Mouse (Mus musculus) embryonic facial prominence, embryonic 12.5 days (tissue): ENCODE measurements around the gene Lama1. TPM values are rescaled to one million over a fixed set of nuclear protein-coding genes. Genes with fewer than 3 reads are reported as not detected.
"Not testable (repeated sequence)": the region's sequence is repeated elsewhere in the genome, so short reads cannot be mapped to it uniquely, and the experiment has no call there.

ENCODE experiments used
- ATAC-seq: fragments of 200-750 bp; cut with Nextera tagmentation; 2 replicates; pipeline ENCODE4 v1.8.0; 2017; ENCODE audit not compliant: insufficient number of reproducible peaks, insufficient read depth, low FRiP score, low TSS enrichment
- H3K27ac ChIP-seq: fragments of 300-500 bp; sonication (generic); 2 replicates; pipeline ENCODE4 v1.5.1; 2016; ENCODE audit warnings: mild to moderate bottlenecking
- H3K27me3 ChIP-seq: fragments of 300-500 bp; sonication (generic); 2 replicates; pipeline ENCODE4 v1.6.1; 2016; ENCODE audit warnings: mild to moderate bottlenecking, moderate library complexity
- H3K36me3 ChIP-seq: fragments of 300-500 bp; sonication (generic); 2 replicates; pipeline ENCODE4 v1.6.1; 2016; ENCODE audit warnings: mild to moderate bottlenecking
- H3K4me1 ChIP-seq: fragments of 300-500 bp; sonication (generic); 2 replicates; pipeline ENCODE4 v1.6.1; 2016
- H3K4me2 ChIP-seq: fragments of 300-500 bp; sonication (generic); replicated peaks from 2 replicates; pipeline ENCODE4 v1.6.1; 2016; ENCODE audit warnings: mild to moderate bottlenecking, moderate library complexity
- H3K4me3 ChIP-seq: fragments of 300-500 bp; sonication (generic); 2 replicates; pipeline ENCODE4 v1.5.1; 2016; ENCODE audit warnings: mild to moderate bottlenecking
- H3K9ac ChIP-seq: fragments of 300-500 bp; sonication (generic); 2 replicates; pipeline ENCODE4 v1.6.1; 2016; ENCODE audit warnings: mild to moderate bottlenecking, moderate library complexity
- H3K9me3 ChIP-seq: fragments of 300-500 bp; sonication (generic); 2 replicates; pipeline ENCODE4 v1.6.1; 2016; ENCODE audit warnings: mild to moderate bottlenecking, moderate library complexity
- WGBS: fragments of 180-500 bp; shearing (Covaris S2); methylation state at CpG from one replicate; pipeline ENCODE4 v1.1.7; 2016; 5-methylcytosine and 5-hydroxymethylcytosine counted together
- polyA plus RNA-seq: library from polyadenylated mRNA; unstranded; fragments of >200 nt; fragmentation: Nextera tagmentation; extraction: Ambion mirVana; gene quantifications from 2 replicates; pipeline ENCODE4 v1.2.1, GENCODE M21; 2016

Gene Lama1
- polyA plus RNA-seq, 1 experiment from 2014 or later, result 8.0 TPM

DNA sequence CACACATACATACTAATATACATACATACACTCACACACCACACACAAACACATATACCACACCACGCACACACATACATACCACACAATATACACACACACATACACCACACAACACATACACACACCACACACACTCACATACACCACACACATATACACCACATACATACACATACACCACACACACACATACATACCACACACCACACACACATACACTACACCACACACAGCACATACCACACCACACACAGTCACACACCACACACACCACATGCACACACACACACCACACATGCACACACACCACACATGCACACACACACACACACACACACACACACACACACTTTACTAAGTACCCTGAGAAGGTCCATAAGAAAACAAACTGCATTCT, 25.5 kb downstream of the Lama1 start:
- Histone ChIP-seq H3K4me3 (no peak overlapping the region), H3K9me3 (no peaks in the 10 kb centered on the region), H3K9ac (no peak overlapping the region), H3K4me2 (no peak overlapping the region), H3K4me1 (no peaks in the 10 kb centered on the region), H3K36me3 (no peaks in the 10 kb centered on the region), H3K27ac (no peak overlapping the region), H3K27me3 (no peaks in the 10 kb centered on the region)
- ATAC-seq, result no peak
- WGBS, result 97% methylated on average over 1 of the region's 1 CpGs

DNA sequence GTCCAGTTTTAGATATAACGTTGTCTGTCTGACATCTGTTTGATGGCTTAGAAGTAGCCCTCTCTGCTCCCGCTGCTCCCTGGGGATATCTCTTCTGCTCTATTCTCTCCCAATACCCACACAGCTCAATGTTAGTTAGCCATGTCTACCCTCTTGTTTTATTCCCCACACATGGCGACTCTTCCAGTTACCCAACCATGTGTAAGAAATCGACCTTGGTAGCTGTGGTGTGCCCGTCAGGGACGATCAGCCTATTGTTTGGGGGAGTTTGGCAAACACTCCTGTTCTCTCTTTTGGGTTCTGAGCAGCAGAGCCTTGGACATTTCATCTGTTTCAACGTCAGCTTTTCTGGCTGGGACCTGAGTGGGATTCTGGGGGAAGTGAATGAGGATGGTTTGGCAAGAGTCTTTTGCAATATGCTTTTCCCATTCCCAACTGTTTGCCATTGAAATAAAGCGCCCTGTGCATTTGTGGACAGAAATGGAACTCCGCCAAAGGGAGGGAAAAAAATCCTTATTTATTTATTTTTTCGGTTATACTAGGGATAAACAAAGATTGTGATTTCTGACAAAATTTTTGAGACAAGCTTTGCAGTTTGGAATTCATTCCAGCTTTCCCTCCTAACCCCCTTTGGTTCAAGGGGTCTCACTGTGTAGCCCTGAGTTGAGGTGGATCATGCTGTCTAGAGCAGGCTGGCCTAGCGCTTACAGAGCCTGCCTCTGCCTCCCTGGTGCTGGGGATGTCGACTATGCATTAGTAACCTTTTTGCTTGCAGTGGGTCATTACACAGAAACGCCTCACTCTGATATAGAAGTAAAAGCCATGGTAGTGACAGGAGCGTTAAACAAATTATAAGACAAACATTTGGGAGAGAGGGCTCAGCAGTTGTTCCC, 26.4 kb downstream of the Lama1 start:
- H3K4me3 ChIP-seq, result no peak overlapping the region
- no peak for ATAC-seq
- WGBS, result 81% methylated on average over 14 of the region's 14 CpGs
- H3K27me3 ChIP-seq, result no peaks in the 10 kb centered on the region
- no peaks in the 10 kb centered on the region for H3K36me3 ChIP-seq
- H3K27ac ChIP-seq, result no peak overlapping the region
- no peak overlapping the region for H3K9ac ChIP-seq
- no peaks in the 10 kb centered on the region for H3K9me3 ChIP-seq
- H3K4me1 ChIP-seq, result no peaks in the 10 kb centered on the region
- H3K4me2 ChIP-seq, result no peak overlapping the region

DNA sequence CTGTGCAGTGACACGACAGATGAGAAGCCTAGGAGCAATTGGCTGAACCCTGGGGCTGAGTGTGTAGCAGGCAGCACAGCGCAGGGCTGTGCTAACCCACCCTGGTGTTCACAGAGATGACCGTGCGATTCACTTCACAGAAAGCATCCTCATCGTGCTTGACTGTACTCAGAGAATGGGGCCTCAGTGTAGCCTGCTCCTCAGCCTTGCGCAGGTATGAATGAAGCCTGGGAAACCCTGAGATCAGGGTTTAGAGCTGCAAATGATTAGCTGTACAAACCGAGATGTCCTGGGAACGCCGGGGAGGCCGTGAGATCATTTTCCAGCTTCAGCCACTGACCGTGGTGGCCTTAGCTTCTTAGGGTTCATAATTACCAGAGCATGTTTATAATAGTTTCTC, 29.5 kb downstream of the Lama1 start:
- Histone ChIP-seq H3K4me2 (no peak overlapping the region), H3K36me3 (no peaks in the 10 kb centered on the region), H3K9ac (no peak overlapping the region), H3K9me3 (no peaks in the 10 kb centered on the region), H3K4me1 (no peaks in the 10 kb centered on the region; the same call in 1 of the 2 replicates), H3K27me3 (no peaks in the 10 kb centered on the region), H3K4me3 (no peak overlapping the region), H3K27ac (no peak overlapping the region)
- no peak for ATAC-seq
- 70% methylated on average over 11 of the region's 11 CpGs for WGBS

DNA sequence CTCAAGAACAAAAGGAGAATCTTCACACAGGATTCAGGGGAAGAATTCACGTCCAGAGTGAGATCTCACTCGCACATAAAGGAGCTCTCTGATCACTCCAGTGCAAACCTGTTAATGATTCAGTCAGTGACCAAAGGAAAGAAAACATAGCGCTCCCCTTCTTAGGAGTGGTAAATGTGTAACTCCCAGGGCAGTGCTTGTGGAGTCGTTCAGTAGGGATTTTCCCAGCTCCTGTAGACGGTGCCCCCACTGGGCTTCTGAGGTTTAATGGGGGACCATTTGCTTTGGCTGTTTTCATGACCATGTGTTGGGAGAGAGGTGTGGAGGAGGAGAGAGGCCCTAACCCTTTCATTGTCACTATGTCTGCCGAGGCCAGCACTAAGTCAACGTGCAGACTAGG, 31.7 kb downstream of the Lama1 start:
- no peak overlapping the region for H3K9ac ChIP-seq
- no peak overlapping the region for H3K27ac ChIP-seq
- no peak for ATAC-seq
- no peaks in the 10 kb centered on the region; the same call in 1 of the 2 replicates for H3K4me1 ChIP-seq
- no peaks in the 10 kb centered on the region for H3K9me3 ChIP-seq
- H3K36me3 ChIP-seq, result no peaks in the 10 kb centered on the region
- H3K4me3 ChIP-seq, result no peak overlapping the region
- H3K27me3 ChIP-seq, result no peaks in the 10 kb centered on the region
- H3K4me2 ChIP-seq, result no peak overlapping the region
- WGBS, result 77% methylated on average over 7 of the region's 7 CpGs

DNA sequence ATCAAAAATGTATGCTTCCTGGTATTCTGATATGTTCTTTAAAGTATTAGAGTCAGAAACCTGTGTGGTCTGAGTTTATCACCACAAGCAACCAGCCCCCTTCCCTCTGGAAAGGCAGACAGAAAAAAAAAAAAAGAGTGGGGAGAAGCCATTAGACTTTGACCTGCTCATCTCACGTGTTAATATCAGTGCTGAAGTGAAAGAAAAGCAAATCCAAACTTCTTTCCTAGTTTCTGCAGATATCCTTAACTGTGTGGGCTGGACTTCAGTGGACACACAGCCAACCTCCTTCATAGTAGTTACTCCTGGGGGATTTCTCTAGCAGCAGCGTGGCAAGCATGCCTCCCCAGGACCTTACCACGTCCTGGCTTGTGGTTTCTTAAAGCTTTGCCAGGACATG, 34.0 kb downstream of the Lama1 start:
- Histone ChIP-seq H3K27ac (no peak overlapping the region), H3K4me2 (no peak overlapping the region), H3K9ac (no peak overlapping the region), H3K4me1 (no peaks in the 10 kb centered on the region; the same call in 1 of the 2 replicates), H3K4me3 (no peak overlapping the region), H3K27me3 (no peaks in the 10 kb centered on the region), H3K36me3 (0 out of 2 replicates have a peak, but pooled peaks cover 5% of the 10 kb centered on the region), H3K9me3 (no peaks in the 10 kb centered on the region)
- 74% methylated on average over 3 of the region's 3 CpGs for WGBS
- no peak for ATAC-seq

DNA sequence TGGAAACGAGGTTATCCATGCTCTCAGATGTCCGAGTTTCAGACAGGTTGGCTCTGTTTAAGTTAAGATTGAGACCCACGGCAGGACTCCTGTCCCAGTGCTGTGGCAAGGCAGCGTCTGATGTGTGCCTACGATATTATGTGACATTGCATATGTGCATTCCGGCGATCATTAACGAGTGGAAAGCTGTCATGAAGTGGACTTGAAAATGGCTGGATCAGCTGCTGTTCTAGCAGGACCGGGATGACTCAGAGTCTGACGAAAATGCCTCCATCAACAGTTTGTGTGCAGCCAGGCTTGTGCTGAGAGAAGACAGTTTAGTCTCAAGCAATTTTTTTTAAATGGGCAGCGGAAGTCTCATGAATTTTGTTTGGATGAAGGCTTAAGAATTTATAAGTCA, 34.9 kb downstream of the Lama1 start:
- Histone ChIP-seq H3K4me1 (no peaks in the 10 kb centered on the region; the same call in 1 of the 2 replicates), H3K4me2 (no peak overlapping the region), H3K36me3 (0 out of 2 replicates have a peak, but pooled peaks cover 5% of the 10 kb centered on the region), H3K27me3 (no peaks in the 10 kb centered on the region), H3K9ac (no peak overlapping the region), H3K4me3 (no peak overlapping the region), H3K27ac (no peak overlapping the region), H3K9me3 (no peaks in the 10 kb centered on the region)
- 81% methylated on average over 11 of the region's 11 CpGs for WGBS
- ATAC-seq, result no peak

DNA sequence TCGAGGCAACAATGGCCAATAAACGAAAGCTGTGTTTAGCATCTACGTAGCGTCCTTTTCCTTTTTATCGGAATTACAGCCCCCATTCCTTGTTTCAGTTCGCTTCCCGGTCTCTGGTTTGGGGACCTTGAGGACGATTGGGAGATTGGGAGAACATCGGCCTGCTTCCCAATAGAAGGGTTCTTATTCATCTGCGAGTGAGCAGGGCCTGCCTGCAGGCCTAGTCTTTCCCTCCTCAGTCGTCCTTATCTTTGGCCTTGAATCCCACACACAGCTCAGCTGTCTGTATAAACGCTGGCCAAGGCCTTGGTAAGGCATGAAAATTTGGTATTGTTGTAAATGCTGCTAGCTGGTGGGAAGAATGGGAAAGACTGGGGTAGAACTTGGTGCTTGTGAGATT, 36.5 kb downstream of the Lama1 start:
- Histone ChIP-seq H3K27ac (no peak overlapping the region), H3K4me2 (no peak overlapping the region), H3K4me3 (no peak overlapping the region), H3K9me3 (no peaks in the 10 kb centered on the region), H3K4me1 (no peaks in the 10 kb centered on the region; the same call in 1 of the 2 replicates), H3K36me3 (peaks cover 5% of the 10 kb centered on the region; the same call in 1 of the 2 replicates), H3K9ac (no peak overlapping the region), H3K27me3 (no peaks in the 10 kb centered on the region)
- WGBS, result 87% methylated on average over 12 of the region's 12 CpGs
- no peak for ATAC-seq

DNA sequence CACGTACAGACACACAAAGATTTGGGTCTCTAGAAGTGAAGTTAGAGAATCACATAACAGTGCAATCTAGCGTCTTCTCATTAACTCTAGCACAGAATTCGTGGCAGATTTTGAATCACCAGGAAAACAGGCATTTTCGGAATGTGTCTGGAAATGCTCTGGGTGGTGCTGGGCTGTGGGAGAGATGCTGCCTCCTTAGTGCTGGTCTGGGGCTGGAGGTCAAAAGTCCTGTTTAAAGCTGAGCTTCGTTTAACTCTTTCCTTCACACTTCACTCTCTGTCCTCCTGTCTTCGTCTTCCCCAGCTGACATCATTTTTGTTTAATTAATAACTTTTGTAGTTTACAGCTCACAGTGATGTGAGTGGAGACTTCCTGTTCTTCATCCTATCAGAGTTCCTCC, 38.7 kb downstream of the Lama1 start:
- no peak overlapping the region for H3K9ac ChIP-seq
- no peaks in the 10 kb centered on the region for H3K9me3 ChIP-seq
- H3K4me1 ChIP-seq, result no peaks in the 10 kb centered on the region; the same call in 1 of the 2 replicates
- H3K4me3 ChIP-seq, result no peak overlapping the region
- no peak for ATAC-seq
- 75% methylated on average over 6 of the region's 6 CpGs for WGBS
- H3K27ac ChIP-seq, result no peak overlapping the region
- H3K4me2 ChIP-seq, result no peak overlapping the region
- no peaks in the 10 kb centered on the region for H3K27me3 ChIP-seq
- peaks cover 9% of the 10 kb centered on the region for H3K36me3 ChIP-seq

DNA sequence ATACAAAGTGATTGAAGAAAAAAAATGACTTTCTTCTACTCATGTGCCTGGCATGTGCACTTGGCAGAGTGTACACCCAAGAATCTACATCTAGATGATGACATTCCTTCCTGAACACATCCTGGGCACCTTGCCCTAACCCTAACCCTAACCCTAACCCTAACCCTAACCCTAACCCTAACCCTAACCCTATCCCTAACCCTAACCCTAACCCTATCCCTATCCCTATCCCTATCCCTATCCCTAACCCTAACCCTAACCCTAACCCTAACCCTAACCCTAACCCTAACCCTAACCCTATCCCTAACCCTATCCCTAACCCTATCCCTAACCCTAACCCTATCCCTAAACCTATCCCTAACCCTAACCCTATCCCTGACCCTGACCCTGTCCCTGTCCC, 44.2 kb downstream of the Lama1 start:
- H3K4me1 ChIP-seq, H3K27me3 ChIP-seq, H3K4me2 ChIP-seq, H3K36me3 ChIP-seq, H3K27ac ChIP-seq, ATAC-seq, H3K4me3 ChIP-seq, H3K9ac ChIP-seq, H3K9me3 ChIP-seq: not testable (repeated sequence)

DNA sequence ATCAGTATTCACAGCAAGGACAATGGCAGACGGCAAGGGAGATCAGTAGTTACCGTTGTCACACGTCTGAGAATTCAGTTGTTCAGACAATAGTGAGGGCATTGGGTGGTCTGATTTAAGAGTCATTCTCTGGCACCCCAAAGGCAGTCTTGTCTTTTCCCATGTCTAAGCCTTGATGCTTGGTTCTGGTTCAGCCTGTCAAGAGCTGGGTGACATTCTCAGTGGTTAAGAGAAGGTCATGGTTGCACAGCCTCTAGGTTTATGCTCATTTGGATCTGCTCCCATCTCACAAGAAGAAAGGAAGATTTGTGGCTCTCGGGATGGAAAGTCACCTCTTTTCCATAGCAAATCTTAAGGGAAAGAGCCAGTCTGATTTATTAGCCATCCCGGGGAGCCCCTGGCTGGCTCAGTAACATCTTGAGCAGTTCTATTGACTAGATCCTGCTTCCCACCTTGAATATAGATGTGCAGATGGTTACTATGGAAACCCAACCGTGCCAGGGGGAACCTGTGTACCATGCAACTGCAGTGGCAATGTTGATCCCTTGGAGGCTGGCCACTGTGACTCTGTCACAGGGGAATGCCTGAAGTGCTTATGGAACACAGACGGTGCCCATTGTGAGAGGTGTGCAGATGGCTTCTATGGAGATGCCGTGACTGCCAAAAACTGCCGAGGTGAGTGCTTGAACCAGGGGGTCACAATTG, 67.3 kb downstream of the Lama1 start:
- WGBS, result 84% methylated on average over 9 of the region's 9 CpGs
- H3K4me1 ChIP-seq, result no peaks in the 10 kb centered on the region
- no peak overlapping the region for H3K9ac ChIP-seq
- no peak overlapping the region for H3K4me2 ChIP-seq
- H3K36me3 ChIP-seq, result no peaks in the 10 kb centered on the region
- no peak for ATAC-seq
- no peaks in the 10 kb centered on the region for H3K27me3 ChIP-seq
- H3K4me3 ChIP-seq, result no peak overlapping the region
- no peak overlapping the region for H3K27ac ChIP-seq
- no peaks in the 10 kb centered on the region for H3K9me3 ChIP-seq

DNA sequence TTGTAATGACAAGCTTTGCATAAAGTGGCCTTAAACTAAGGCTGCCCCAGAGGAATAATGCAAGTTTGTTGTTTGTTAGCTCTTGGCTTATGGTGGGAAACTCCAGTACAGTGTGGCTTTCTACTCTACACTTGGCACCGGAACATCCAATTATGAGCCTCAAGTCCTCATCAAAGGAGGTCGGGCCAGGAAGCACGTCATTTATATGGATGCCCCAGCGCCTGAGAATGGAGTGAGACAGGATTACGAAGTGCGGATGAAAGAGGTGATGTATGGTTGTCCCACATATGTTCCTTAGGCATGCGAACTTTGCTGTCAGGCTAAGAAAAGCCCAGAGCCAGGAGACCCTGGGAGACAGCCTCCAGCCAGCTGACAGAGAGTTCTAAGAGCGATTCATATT, 76.5 kb downstream of the Lama1 start:
- 80% methylated on average over 8 of the region's 8 CpGs for WGBS
- H3K9ac ChIP-seq, result no peak overlapping the region

DNA sequence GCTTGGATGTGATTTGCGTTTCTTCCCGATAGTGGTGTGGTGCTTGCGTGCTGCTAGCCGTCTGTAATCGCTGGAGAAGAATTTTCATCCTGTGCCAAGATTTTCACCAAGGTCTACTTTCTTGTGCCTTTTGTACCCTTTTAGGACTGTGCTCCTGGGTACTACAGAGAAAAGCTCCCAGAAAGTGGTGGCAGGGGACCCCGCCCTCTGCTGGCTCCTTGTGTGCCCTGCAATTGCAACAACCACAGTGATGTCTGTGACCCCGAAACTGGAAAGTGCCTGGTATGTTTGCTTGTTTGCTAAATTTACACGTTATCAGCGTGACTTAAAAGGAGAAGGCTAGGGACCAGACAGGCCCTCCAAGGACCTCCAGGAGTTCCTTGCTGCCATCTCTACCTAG, 79.7 kb downstream of the Lama1 start:
- Histone ChIP-seq H3K4me2 (no peak overlapping the region), H3K4me1 (no peaks in the 10 kb centered on the region), H3K9me3 (no peaks in the 10 kb centered on the region), H3K4me3 (no peak overlapping the region), H3K27ac (no peak overlapping the region), H3K27me3 (no peaks in the 10 kb centered on the region), H3K9ac (no peak overlapping the region), H3K36me3 (no peaks in the 10 kb centered on the region)
- WGBS, result 74% methylated on average over 9 of the region's 9 CpGs
- no peak for ATAC-seq

More for the DNA sequence above, 76.5 kb downstream of the Lama1 start:
- ATAC-seq, result no peak
- no peak overlapping the region for H3K4me2 ChIP-seq
- no peak overlapping the region for H3K4me3 ChIP-seq
- no peaks in the 10 kb centered on the region for H3K27me3 ChIP-seq
- H3K9me3 ChIP-seq, result no peaks in the 10 kb centered on the region
- no peak overlapping the region for H3K27ac ChIP-seq
- H3K4me1 ChIP-seq, result no peaks in the 10 kb centered on the region
- H3K36me3 ChIP-seq, result peaks cover 6% of the 10 kb centered on the region; the same call in 1 of the 2 replicates
